Mouse (Mus musculus): ENCODE results near the gene Epop. TPM values are rescaled to one million over a fixed set of nuclear protein-coding genes. Genes with fewer than 3 reads are reported as not detected.

The Epop gene
- 0.73 TPM for polyA plus RNA-seq (2017; shearing (Covaris generic))

GRCm38 (mm10) chr11:97629576-97629975 is at the start of gene Epop:
TSS of gene Epop (minus strand) at chr11:97629702.

GRCm38 (mm10) chr11:97662893-97663527 is 33.5 kb upstream of the Epop start, which contains the start of gene Mllt6:
TSS of gene Mllt6 (plus strand) at chr11:97663414.

Other genes with a start within 250 kb of the Epop start
- gene Arhgap23, start 214.2 kb downstream of the Epop start, polyA plus RNA-seq (2017; shearing (Covaris generic)): not detected
- not detected for gene 4933428G20Rik, start 129.4 kb downstream of the Epop start, polyA plus RNA-seq (2017; shearing (Covaris generic))
- gene Srcin1, start 53.5 kb downstream of the Epop start, polyA plus RNA-seq (2017; shearing (Covaris generic)): not detected
- gene Mllt6, start 33.7 kb upstream of the Epop start, polyA plus RNA-seq (2017; shearing (Covaris generic)): 10.3 TPM
- gene Cisd3, start 56.1 kb upstream of the Epop start, polyA plus RNA-seq (2017; shearing (Covaris generic)): 93.6 TPM
- 1.8 TPM for gene Pcgf2, start 70.8 kb upstream of the Epop start, polyA plus RNA-seq (2017; shearing (Covaris generic))
- 537 TPM for gene Psmb3, start 73.7 kb upstream of the Epop start, polyA plus RNA-seq (2017; shearing (Covaris generic))
- gene Pip4k2b, start 115.0 kb upstream of the Epop start, polyA plus RNA-seq (2017; shearing (Covaris generic)): 2.0 TPM
- gene Cwc25, start 136.9 kb upstream of the Epop start, polyA plus RNA-seq (2017; shearing (Covaris generic)): 32.5 TPM
- gene 1700001P01Rik, start 146.2 kb upstream of the Epop start, polyA plus RNA-seq (2017; shearing (Covaris generic)): not detected
- gene Rpl23, start 152.7 kb upstream of the Epop start, polyA plus RNA-seq (2017; shearing (Covaris generic)): 695 TPM
- 240 TPM for gene Lasp1, start 169.3 kb upstream of the Epop start, polyA plus RNA-seq (2017; shearing (Covaris generic))
- 0.77 TPM for gene B230217C12Rik, start 211.1 kb upstream of the Epop start, polyA plus RNA-seq (2017; shearing (Covaris generic))

Data from CD4-positive, CD25-positive, alpha-beta regulatory T cell, adult 9 weeks (primary cell).